Mouse (Mus musculus): ENCODE measurements at regions not wholly inside any gene's neighbourhood (a gene's known extent, or its start where the extent isn't known, plus 50 kb on each side); places are given as distances from the start of the nearest gene placed in this dataset.

- Histone ChIP-seq H3K36me3 (ENCODE audit: control insufficient read depth, insufficient read depth) (no peaks in the 10 kb centered on the region), H3K4me2 (ENCODE audit: low read depth) (no peak overlapping the region), H3K4me3 (no peak overlapping the region), H3K27me3 (ENCODE audit: control insufficient read depth, insufficient read depth, insufficient read length) (no peaks in the 10 kb centered on the region), H3K79me2 (ENCODE audit: control insufficient read depth, insufficient read depth) (no peaks in the 10 kb centered on the region), H3ac (ENCODE audit: control insufficient read depth, insufficient read length) (no peak overlapping the region)
- no peak for TF ChIP-seq REST (IDR thresholded peaks at IDR 0.05; ENCODE audit: insufficient read depth, insufficient read length)
These were observed 50.7 kb upstream of the Echdc3 start for GRCm38 (mm10) chr2:6263565-6263964.

GRCm38 (mm10) chr2:6264085-6264783, 51.4 kb upstream of the Echdc3 start:
- Histone ChIP-seq H3K4me2 (ENCODE audit: low read depth) (no peak overlapping the region), H3K27me3 (ENCODE audit: control insufficient read depth, insufficient read depth, insufficient read length) (no peaks in the 10 kb centered on the region), H3K79me2 (ENCODE audit: control insufficient read depth, insufficient read depth) (no peaks in the 10 kb centered on the region), H3K4me3 (no peak overlapping the region), H3K36me3 (ENCODE audit: control insufficient read depth, insufficient read depth) (no peaks in the 10 kb centered on the region), H3ac (ENCODE audit: control insufficient read depth, insufficient read length) (no peak overlapping the region)
- TF ChIP-seq USF1 (IDR thresholded peaks at IDR 0.05; ENCODE audit: low read depth) (no peak), MAX (IDR thresholded peaks at IDR 0.05; ENCODE audit: low read depth) (no peak), E2F4 (IDR thresholded peaks at IDR 0.05; ENCODE audit: insufficient read depth) (no peak), POLR2A (IDR thresholded peaks at IDR 0.05; ENCODE audit: insufficient read length, low read depth) (no peak), TCF12 (IDR thresholded peaks at IDR 0.05; ENCODE audit: insufficient read depth, poor library complexity, severe bottlenecking) (no peak), MYOG (IDR thresholded peaks at IDR 0.05; ENCODE audit: control insufficient read depth in 1 of 3, insufficient read depth in 1 of 3, insufficient read length in 2 of 3, low read depth in 2 of 3) (no peak), CEBPB (IDR thresholded peaks at IDR 0.05; ENCODE audit: insufficient read depth, poor library complexity, severe bottlenecking) (no peak), SRF (IDR thresholded peaks at IDR 0.05; ENCODE audit: control insufficient read depth, insufficient read length, low read depth) (no peak), MYOD1 (IDR thresholded peaks at IDR 0.05; ENCODE audit: control insufficient read depth in 1 of 3, insufficient read length in 2 of 3, low read depth in 2 of 3) (no peak)

GRCm38 (mm10) chr2:6265117-6265516, 52.3 kb upstream of the Echdc3 start:
- no peak overlapping the region for H3K4me2 ChIP-seq (ENCODE audit: low read depth)
- no peak overlapping the region for H3ac ChIP-seq (ENCODE audit: control insufficient read depth, insufficient read length)
- TF ChIP-seq MYOD1 (IDR thresholded peaks at IDR 0.05; ENCODE audit: control insufficient read depth in 1 of 3, insufficient read length in 2 of 3, low read depth in 2 of 3) (no peak), REST (IDR thresholded peaks at IDR 0.05; ENCODE audit: insufficient read depth, insufficient read length) (no peak), POLR2A (IDR thresholded peaks at IDR 0.05; ENCODE audit: insufficient read length, low read depth) (no peak), POLR2AphosphoS2 (IDR thresholded peaks at IDR 0.05; ENCODE audit: insufficient read length, low read depth) (no peak), CEBPB (IDR thresholded peaks at IDR 0.05; ENCODE audit: insufficient read depth, poor library complexity, severe bottlenecking) (no peak), TCF3 (IDR thresholded peaks at IDR 0.05; ENCODE audit: insufficient read length, low read depth) (no peak), MYOG (IDR thresholded peaks at IDR 0.05; ENCODE audit: control insufficient read depth in 1 of 3, insufficient read depth in 1 of 3, insufficient read length in 2 of 3, low read depth in 2 of 3) (no peak), SRF (IDR thresholded peaks at IDR 0.05; ENCODE audit: control insufficient read depth, insufficient read length, low read depth) (no peak), MAX (IDR thresholded peaks at IDR 0.05; ENCODE audit: low read depth) (no peak), E2F4 (IDR thresholded peaks at IDR 0.05; ENCODE audit: insufficient read depth) (no peak), TCF12 (IDR thresholded peaks at IDR 0.05; ENCODE audit: insufficient read depth, poor library complexity, severe bottlenecking) (no peak), USF1 (IDR thresholded peaks at IDR 0.05; ENCODE audit: low read depth) (no peak)
- H3K79me2 ChIP-seq (ENCODE audit: control insufficient read depth, insufficient read depth), result no peaks in the 10 kb centered on the region
- no peak overlapping the region for H3K4me3 ChIP-seq
- no peaks in the 10 kb centered on the region for H3K27me3 ChIP-seq (ENCODE audit: control insufficient read depth, insufficient read depth, insufficient read length)
- no peaks in the 10 kb centered on the region for H3K36me3 ChIP-seq (ENCODE audit: control insufficient read depth, insufficient read depth)

GRCm38 (mm10) chr2:6267066-6267465, 54.2 kb upstream of the Echdc3 start:
- Histone ChIP-seq H3K4me2 (ENCODE audit: low read depth) (peak overlapping the region; percentile 61), H3K4me3 (no peak overlapping the region)
- TF ChIP-seq USF1 (IDR thresholded peaks at IDR 0.05; ENCODE audit: low read depth) (no peak), MYOG (IDR thresholded peaks at IDR 0.05; ENCODE audit: control insufficient read depth in 1 of 3, insufficient read depth in 1 of 3, insufficient read length in 2 of 3, low read depth in 2 of 3) (no peak), TCF3 (IDR thresholded peaks at IDR 0.05; ENCODE audit: insufficient read length, low read depth) (no peak), POLR2AphosphoS2 (IDR thresholded peaks at IDR 0.05; ENCODE audit: insufficient read length, low read depth) (no peak), SRF (IDR thresholded peaks at IDR 0.05; ENCODE audit: control insufficient read depth, insufficient read length, low read depth) (no peak), CEBPB (IDR thresholded peaks at IDR 0.05; ENCODE audit: insufficient read depth, poor library complexity, severe bottlenecking) (no peak), MYOD1 (IDR thresholded peaks at IDR 0.05; ENCODE audit: control insufficient read depth in 1 of 3, insufficient read length in 2 of 3, low read depth in 2 of 3) (no peak), TCF12 (IDR thresholded peaks at IDR 0.05; ENCODE audit: insufficient read depth, poor library complexity, severe bottlenecking) (no peak), POLR2A (IDR thresholded peaks at IDR 0.05; ENCODE audit: insufficient read length, low read depth) (no peak), REST (IDR thresholded peaks at IDR 0.05; ENCODE audit: insufficient read depth, insufficient read length) (no peak), E2F4 (IDR thresholded peaks at IDR 0.05; ENCODE audit: insufficient read depth) (no peak), MAX (IDR thresholded peaks at IDR 0.05; ENCODE audit: low read depth) (no peak)

GRCm38 (mm10) chr2:6267537-6267936, 54.7 kb upstream of the Echdc3 start:
- no peaks in the 10 kb centered on the region for H3K27me3 ChIP-seq (ENCODE audit: control insufficient read depth, insufficient read depth, insufficient read length)
- TF ChIP-seq MYOD1 (IDR thresholded peaks at IDR 0.05; ENCODE audit: control insufficient read depth in 1 of 3, insufficient read length in 2 of 3, low read depth in 2 of 3), result peak in 1 of 3 experiments; percentile 22
- no peak for TF ChIP-seq POLR2A (IDR thresholded peaks at IDR 0.05; ENCODE audit: insufficient read length, low read depth)
- no peaks in the 10 kb centered on the region for H3K79me2 ChIP-seq (ENCODE audit: control insufficient read depth, insufficient read depth)
- no peaks in the 10 kb centered on the region for H3K36me3 ChIP-seq (ENCODE audit: control insufficient read depth, insufficient read depth)
- no peak overlapping the region for H3ac ChIP-seq (ENCODE audit: control insufficient read depth, insufficient read length)
- peak overlapping the region; percentile 61 for H3K4me2 ChIP-seq (ENCODE audit: low read depth)
- H3K4me3 ChIP-seq, result no peak overlapping the region

More at GRCm38 (mm10) chr2:6267066-6267465, 54.2 kb upstream of the Echdc3 start:
- Histone ChIP-seq H3K27me3 (ENCODE audit: control insufficient read depth, insufficient read depth, insufficient read length) (no peaks in the 10 kb centered on the region), H3K36me3 (ENCODE audit: control insufficient read depth, insufficient read depth) (no peaks in the 10 kb centered on the region), H3ac (ENCODE audit: control insufficient read depth, insufficient read length) (no peak overlapping the region), H3K79me2 (ENCODE audit: control insufficient read depth, insufficient read depth) (no peaks in the 10 kb centered on the region)
